Mouse (Mus musculus): ENCODE measurements at regions not wholly inside any gene's neighbourhood (a gene's known extent, or its start where the extent isn't known, plus 50 kb on each side); places are given as distances from the start of the nearest gene placed in this dataset.

DNA sequence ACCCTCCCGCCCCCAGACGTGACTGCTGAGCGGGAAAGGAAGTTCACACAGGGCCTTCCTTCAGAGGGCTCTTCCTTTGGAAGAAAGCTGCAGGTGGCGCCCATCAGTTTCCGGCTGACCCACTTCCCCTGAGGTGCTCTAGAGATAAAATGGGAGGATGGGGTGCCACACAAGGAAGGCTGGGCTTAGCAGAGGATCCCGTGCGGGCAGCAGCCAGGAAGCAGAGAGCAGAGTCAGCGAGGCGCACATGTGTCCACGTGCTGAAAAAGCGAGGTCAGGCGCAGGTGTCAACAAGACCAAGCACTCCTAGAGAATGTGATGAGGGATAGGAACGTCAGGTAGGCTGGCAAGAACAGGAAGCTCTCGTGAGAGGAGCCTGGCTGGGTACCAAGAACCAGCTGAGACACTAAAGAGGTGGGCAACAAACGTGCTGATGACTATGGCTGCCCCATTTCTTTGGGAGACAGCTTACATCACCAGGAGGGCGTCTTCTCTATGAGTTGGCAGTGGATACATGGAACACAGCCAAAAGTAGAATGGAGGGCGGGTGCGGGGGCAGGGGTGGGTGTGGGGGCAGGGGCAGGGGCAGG is 253.0 kb upstream of the Gm10131 start:
- ATAC-seq (ENCODE audit: extremely low read depth, insufficient number of reproducible peaks, low FRiP score, poor library complexity, severe bottlenecking) = no peak

DNA sequence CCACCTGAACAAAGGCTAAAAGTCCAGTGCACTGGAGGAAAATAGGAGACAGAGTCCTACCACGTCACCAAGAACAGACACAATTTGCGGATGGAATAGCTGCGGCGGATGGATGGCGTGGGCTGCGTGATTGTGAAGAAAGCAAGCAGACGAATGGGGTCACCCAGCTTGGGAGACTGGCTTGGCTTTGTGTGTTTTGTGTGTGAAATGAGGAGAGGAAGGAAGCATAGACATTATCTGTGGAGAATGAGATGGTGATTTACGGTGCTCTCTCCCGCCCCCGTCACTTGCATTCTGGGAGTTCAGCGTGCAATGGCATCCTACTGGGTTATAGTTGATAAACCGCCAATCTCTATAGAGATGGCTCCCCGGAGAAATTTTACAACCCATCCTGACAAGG is 252.1 kb upstream of the Gm10131 start:
- no peak for ATAC-seq (ENCODE audit: extremely low read depth, insufficient number of reproducible peaks, low FRiP score, poor library complexity, severe bottlenecking)

DNA sequence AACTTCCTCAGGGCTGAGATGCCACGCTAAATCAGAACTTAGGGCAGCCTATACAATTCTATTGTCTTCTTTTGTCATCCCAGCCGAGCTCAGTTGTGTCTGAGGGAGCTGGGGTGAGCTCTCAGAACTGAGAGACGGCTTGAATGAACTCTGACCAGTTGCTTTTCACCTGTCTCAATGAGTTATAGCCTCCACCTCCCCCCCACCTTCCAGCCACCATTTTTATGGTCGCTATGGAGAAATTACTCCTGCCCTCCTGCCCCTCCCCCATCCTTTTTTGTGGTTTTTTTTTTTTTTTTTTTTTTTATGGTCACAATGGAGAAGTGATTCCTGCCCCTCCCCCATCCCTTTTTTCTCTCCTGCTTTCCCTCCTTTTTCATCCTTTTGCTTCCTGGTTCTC is 251.6 kb upstream of the Gm10131 start:
- no peak for ATAC-seq (ENCODE audit: extremely low read depth, insufficient number of reproducible peaks, low FRiP score, poor library complexity, severe bottlenecking)

DNA sequence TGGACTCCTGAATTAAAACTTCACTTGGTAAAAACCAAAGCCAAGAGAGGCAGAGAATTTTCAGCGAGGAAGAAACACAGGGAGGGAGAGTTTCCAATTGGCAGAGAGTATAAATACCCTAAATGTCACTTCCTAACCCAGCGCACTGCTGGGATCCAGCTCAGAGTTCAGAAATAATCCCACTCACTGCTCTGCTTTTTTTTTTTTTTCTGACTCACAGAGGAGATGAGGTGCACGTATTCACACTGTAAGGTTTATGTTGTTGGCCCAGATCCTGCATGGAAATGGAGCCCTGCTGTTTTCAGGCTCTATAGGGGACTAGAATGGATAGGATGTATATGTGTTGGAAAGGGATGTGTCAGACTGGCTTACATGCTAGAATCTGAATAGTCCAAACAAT is 249.8 kb upstream of the Gm10131 start:
- ATAC-seq (ENCODE audit: extremely low read depth, insufficient number of reproducible peaks, low FRiP score, poor library complexity, severe bottlenecking) = no peak

DNA sequence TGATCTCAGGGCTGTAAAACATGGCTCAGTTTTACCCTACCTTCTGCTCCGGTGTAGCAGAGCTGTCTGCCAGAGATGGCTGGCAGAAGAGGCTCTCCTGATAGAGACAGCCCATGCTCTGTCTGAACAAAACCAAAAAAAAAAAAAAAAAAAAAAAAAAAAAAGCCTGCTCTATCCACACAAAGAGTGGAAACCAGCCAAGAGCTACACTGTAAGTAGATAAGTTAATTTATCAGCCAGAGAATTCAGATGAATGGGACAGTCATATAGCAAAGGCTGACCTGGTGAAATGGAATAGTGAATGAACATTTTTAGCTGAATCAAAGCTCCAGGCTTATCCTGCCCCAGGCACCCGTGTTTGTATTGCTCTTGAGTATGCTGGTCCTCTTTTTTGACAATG is 248.2 kb upstream of the Gm10131 start:
- ATAC-seq (ENCODE audit: extremely low read depth, insufficient number of reproducible peaks, low FRiP score, poor library complexity, severe bottlenecking) = no peak

DNA sequence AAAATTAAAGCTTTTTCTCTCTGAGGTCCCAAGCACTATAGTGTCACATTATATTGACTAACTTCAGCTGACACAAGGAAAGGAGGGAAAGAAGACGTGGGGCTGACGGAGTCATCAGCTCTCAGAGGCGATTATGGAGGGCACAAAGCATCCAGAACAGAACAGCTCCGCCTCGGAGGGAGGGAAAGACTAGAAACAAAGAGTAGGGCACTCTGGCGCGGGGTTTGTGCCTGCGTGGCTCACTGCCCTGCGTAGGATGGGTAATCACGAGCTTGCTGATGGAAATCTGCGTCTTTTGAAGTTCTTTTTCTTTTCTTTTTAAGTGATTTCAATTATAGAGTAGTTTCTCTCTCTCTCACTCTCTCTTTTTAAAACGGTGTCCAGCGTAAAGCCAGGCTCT is 243.5 kb upstream of the Gm10131 start:
- no peak for ATAC-seq (ENCODE audit: extremely low read depth, insufficient number of reproducible peaks, low FRiP score, poor library complexity, severe bottlenecking)

DNA sequence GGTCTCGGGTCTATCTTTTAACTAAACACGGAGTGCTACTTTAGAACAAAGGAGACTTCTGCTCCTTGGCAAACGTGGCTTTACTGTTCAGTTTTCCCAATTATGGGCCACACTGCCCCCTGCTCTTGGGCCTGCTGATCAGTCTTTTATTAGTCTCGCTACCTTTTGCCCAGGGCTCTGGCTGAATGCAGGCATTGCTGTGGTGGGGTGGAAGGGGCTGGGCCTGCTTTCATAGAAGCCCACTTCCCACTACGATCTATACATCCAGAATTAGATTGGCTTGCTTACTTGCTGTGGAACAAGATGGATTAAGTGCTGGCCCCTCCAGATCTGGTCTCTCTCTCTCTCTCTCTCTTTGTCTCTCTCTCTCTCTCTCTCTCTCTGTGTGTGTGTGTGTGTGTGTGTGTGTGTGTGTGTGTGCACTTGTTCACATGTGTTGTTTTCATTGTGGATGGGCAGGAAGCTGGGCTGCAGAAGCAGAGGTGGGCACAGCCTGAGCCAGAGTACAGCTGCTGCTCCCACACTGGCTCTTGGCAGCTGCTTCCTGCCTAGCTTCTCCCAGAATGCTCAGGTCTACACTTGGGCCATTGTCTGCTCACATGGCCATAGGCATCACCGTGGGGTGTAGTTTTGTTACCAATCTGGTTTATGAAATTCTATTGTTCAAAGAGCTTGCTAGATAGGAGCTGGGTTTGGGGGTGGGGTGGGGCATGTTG is 241.8 kb upstream of the Gm10131 start:
- ATAC-seq (ENCODE audit: extremely low read depth, insufficient number of reproducible peaks, low FRiP score, poor library complexity, severe bottlenecking) = no peak

DNA sequence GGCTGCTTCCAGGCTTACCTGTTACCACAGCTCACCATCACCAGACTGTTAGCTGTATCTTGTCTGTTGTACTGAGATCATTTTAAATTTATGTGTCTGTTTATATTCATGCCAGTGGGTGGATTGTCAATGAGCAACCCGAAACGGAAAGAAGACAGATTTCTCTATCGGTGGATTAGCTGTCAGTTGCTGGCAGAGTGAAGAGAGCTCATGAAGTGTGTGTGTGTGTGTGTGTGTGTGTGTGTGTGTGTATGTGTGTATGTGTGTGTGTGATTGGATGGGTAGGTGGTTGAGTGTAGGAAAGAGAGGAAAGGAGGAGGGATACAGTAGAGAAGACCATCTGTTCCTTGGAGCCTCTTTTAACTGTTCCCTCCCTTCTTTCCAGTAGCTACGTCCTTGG is 223.3 kb upstream of the Gm10131 start:
- no peak for ATAC-seq (ENCODE audit: extremely low read depth, insufficient number of reproducible peaks, low FRiP score, poor library complexity, severe bottlenecking)

DNA sequence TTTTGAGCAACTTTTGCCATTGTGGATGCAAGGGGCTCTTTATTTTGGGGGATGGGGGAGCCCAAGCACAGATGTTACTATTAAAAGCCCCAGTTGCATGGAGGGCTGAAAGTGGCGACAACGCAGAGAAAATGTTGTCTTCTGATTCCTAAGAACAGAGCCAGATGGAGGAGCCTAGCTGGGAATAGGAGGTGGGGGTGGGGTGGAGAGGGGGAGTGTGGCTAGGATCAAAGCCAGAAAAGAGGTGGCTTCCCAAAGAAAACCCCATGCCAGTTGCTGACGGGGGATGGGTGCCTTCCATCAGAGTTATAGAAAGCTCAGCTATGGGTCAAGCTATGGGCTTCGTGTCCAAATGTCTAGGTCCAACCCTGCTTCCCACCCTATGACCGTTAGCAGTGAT is 220.1 kb upstream of the Gm10131 start:
- no peak for ATAC-seq (ENCODE audit: extremely low read depth, insufficient number of reproducible peaks, low FRiP score, poor library complexity, severe bottlenecking)

DNA sequence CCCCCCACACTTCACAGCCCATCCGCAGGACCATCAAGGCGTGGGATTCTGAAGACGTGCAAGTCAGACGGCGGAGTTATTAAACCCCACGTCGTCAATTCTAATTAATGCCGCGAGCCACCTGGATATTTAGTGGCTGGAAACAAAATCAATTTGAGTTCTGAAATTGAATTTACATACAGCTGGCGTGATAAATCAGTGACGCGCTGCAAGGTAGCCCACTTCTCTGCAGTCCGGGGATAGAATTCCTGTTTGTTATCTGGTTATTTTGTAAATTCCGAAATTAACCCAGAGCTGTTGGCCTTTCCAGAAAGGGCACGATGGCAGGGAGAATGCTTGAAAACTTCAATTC is 215.1 kb upstream of the Gm10131 start:
- ATAC-seq (ENCODE audit: extremely low read depth, insufficient number of reproducible peaks, low FRiP score, poor library complexity, severe bottlenecking) = no peak

DNA sequence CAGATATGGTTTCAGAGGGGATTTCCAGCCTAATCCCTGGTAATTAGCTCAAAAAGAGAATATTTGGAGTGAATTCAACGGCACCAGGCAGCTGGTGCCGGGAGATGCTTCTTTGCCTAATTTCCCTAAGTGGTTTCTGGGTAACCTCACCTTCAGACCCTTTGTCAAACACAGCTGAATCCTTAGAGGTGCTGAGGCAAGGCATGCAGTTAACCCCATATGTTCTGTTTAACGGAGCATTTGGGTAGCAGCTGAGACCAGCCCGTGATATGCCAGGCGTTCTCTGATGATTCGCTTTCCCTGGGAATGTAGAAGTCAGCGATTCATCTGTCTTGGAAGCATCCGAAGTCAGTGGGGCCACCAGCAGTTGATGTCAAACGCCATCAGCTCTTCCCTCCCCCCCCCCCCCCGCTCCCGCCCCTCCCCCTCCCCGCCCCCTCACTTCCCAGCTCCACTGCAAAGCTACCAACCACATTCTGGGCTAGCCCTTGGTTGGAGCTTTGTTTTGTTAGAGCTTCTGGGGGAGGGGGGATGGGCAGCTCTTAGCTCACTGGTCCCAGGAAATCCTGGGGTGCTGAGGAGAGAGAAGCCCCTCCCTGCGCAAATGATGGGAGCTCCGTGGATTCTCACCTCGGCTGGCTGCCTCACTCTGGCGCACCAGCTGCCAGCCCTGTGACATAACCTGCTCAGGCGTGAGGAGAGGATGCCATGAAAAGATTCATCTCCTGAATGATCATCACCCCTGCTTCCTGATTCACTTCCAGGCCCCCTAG is 214.5 kb upstream of the Gm10131 start:
- no peak for ATAC-seq (ENCODE audit: extremely low read depth, insufficient number of reproducible peaks, low FRiP score, poor library complexity, severe bottlenecking)

DNA sequence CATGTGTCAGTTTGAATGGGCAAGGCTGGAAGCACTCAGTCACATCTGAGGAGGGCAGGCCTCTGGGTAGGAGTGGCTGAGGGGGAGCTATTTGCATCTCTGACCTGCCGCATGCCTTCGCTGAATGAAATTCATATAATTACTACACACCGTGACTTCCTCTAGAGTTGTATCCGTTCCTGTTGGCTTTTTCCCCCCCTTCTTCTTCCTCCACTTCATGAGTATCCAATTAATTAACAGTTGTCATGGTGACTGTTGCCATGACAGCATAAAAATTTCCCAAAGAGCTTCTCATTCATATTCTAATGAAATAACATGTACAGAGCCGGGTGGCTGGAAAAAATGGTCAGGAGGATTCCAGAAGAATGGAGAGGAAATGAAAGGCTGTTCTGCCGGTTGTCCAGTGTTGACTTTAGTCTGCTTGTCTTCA is 208.6 kb upstream of the Gm10131 start:
- ATAC-seq (ENCODE audit: extremely low read depth, insufficient number of reproducible peaks, low FRiP score, poor library complexity, severe bottlenecking) = no peak

DNA sequence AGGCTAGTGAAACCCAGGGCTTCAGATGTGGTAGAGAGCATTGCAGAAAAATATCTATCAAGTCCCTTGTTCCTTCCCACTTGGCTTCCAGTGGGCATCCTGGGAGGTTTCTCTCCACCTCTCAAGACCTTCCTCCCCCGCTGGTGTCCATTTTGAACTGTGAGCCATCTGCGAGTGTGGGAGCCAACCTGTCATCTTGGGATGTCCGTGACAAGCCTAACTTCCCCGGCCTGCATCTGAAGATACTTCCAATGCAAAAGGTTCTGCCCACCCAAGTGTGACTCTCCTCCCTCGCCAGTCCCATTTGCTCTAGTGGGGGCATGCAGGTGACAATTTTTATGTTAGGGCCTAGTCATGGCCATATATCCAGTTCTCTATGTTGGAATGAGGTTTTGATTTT is 208.2 kb upstream of the Gm10131 start:
- no peak for ATAC-seq (ENCODE audit: extremely low read depth, insufficient number of reproducible peaks, low FRiP score, poor library complexity, severe bottlenecking)

DNA sequence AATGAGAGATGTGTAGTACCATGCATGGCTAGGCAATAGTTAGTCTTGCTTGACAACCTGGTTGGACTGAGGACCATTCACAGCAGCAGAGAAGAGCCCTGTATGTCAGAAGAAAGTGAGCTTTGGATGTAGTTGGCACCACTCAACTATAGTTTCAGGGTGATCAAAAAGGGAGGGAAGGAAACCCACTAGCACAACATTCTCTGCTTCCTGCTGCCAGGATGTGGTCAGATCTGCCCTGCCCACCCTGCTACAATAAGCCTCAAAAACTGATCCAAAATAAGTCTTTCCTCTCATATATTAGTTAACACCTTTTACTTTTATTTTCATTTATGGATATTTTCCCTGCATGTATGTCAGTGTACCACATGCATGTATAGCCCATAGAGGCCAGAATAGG is 203.7 kb upstream of the Gm10131 start:
- ATAC-seq (ENCODE audit: extremely low read depth, insufficient number of reproducible peaks, low FRiP score, poor library complexity, severe bottlenecking) = no peak

DNA sequence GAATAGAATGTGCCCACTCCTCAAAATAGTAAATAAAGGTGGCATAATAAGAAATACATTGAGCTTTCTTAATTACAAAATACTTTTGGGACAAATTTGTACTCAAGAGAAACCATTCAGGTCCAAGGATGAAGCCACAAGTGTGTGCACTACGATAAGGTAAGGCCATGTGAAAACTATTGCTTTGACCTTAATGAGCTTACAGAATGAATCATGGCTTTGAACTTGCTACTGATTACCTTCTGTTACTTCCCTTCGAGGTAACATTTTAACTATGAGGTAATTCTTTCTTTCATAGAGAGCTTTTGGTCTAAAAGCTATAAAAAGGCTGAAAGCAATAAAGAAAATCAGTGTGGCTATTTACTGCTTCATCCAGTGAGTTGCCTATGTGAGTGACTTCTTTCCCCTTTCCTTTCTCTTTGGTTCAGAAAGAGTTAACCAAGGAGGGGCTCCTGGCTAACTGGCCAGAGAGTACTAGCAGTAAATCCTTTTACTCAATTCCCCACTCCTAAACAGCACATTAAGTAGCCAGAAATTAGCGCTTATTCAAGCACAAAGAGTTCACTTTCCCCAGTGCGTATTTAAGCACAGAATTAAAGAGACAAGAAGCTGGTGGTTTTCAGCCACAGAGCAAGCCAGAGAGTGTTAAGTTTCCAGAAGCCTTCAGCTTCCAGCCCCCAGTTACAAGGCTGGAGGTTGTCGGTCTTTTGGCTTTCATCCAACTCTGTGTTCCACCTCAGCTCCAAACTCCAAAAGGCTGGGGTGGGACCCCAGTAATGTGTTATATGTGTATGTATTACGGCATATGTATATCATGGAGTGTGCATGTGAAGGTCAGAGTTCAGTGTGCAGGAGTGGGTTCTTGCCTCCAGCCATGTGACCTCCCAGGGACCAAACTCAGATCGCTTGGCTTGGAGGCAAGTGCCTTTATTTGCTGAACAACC is 194.3 kb upstream of the Gm10131 start:
- no peak for ATAC-seq (ENCODE audit: extremely low read depth, insufficient number of reproducible peaks, low FRiP score, poor library complexity, severe bottlenecking)

DNA sequence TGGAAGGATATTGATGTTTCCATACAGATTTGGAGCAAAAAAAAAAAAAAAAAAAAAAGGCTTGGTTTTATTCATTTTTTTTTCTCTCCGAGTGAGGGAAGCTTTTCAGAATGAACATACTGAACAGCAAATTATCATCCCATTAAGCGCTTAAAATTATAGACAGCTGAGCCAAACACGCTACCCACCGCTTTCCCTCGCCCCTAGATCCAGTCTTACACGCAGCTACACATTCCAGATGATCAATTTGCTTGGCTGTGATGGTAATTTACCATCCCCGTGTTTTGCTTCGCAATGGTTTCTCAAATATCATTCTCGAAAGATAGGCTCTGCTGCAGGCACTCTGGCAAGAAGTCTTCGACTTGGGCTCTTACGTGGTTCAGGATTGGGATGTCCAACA is 192.3 kb upstream of the Gm10131 start:
- no peak for ATAC-seq (ENCODE audit: extremely low read depth, insufficient number of reproducible peaks, low FRiP score, poor library complexity, severe bottlenecking)

DNA sequence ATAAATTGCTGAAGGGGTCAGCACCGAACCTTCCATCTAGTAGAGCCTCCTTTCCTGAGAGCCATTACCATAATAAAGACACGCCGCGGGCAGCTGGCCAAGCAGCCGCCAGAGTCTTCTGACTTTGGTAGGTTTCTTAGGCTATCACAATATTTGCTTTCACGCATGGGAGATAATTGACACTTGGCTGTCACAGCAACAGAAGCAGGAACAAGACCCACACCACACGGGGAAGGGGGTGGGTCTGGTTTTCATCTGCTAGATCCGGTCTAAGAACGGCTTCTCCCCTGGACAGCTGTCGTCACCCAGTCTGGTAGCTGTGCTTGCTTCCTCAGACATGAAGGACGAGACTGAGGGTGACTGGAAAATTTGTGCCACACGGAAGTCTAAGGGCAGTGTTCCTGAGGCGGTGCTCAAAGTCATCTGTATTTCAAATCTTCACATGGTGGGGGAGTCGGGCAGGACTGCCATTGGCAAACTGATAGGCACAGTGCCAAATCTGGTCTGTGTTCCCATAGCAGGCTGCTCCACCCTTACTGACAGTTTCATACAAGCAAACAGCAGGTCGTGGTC is 188.9 kb upstream of the Gm10131 start:
- no peak for ATAC-seq (ENCODE audit: extremely low read depth, insufficient number of reproducible peaks, low FRiP score, poor library complexity, severe bottlenecking)

DNA sequence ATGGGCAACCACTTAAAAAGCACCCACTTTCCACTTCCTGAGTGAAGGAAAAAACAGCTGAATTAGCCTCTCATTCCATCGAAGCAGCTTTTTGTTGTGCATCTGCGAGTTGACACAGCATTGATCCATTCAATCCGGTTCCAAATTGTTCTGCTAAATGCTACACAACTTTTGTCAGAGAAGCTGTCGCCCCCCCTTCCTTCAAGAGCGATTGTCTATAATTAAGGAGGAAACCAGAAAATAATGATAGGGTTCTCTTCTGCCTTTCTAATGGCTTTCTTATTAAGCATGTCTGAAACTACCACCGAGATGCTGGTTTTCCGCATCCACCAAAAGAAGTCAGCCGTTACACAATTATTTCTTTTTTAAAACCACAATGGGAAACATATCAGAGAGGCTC is 183.2 kb upstream of the Gm10131 start:
- no peak for ATAC-seq (ENCODE audit: extremely low read depth, insufficient number of reproducible peaks, low FRiP score, poor library complexity, severe bottlenecking)

DNA sequence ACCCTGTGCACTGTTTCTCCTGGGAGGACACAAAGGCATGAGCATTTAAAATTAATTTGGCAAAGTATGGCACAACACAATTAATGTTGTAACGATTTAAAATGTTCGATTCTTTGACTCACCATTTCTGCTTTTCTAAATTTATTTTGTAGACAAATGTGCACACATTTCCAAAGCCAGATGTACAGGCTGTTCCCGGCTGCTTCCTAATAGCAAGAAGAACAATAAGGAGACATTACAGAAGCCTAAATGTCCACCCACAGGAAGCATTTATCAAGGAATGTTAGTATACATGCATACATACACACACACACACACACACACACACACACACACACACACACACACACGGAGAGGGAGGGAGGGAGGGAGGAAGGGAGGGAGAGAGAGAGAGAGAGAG is 179.1 kb upstream of the Gm10131 start:
- ATAC-seq (ENCODE audit: extremely low read depth, insufficient number of reproducible peaks, low FRiP score, poor library complexity, severe bottlenecking) = no peak
